In the genomic region with DNA sequence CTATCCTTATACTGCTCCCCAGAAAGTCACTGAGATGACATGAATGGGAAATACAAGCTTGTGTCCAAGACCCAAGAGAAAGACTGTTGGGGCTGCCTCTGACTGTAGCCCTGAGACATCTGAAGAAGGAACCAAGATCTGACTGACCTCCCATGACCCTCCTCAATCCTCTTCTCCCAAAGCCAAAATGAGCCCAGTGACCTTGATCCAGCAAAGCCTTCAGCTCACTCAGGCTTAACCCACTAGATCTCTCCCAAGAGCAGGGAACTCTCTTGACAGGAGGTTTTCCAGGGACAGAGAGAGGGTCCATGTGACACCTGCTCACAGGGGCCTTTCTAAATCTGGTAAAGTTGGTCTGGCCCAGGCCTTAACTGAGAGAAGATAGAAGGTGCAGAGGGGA, we compare ENCODE assay signal across 18 mouse cellular contexts. TPM values are rescaled to one million over a fixed set of nuclear protein-coding genes. Genes with fewer than 3 reads are reported as not detected.
"Had no signal": no experiment of that assay in that cellular context is flagged by ENCODE, and none has a peak within 500 bp of the region (broad histone marks: within the 10 kb centered on the region; RNA-seq: fewer than 3 reads in every experiment).

No protein-coding gene starts in this region.

- H3K9ac ChIP-seq: limb, embryonic 13.5 days; midbrain, embryonic 12.5 days; neural tube, embryonic 13.5 days; stomach, embryonic 15.5 days had no signal

- H3K4me1 ChIP-seq: limb, embryonic 13.5 days; midbrain, embryonic 12.5 days; neural tube, embryonic 13.5 days had no signal

- H3K27me3 ChIP-seq: limb, embryonic 13.5 days; midbrain, embryonic 12.5 days; neural tube, embryonic 13.5 days; stomach, embryonic 15.5 days had no signal

- H3K27ac ChIP-seq: kidney, postnatal 0 days; limb, embryonic 13.5 days; midbrain, embryonic 12.5 days; neural tube, embryonic 13.5 days; stomach, embryonic 15.5 days had no signal

- ATAC-seq: midbrain, embryonic 16.5 days had no signal

- H3K4me3 ChIP-seq: limb, embryonic 13.5 days; midbrain, embryonic 12.5 days; neural tube, embryonic 13.5 days; stomach, embryonic 15.5 days had no signal

- H3K4me2 ChIP-seq: limb, embryonic 13.5 days; midbrain, embryonic 12.5 days; neural tube, embryonic 13.5 days; stomach, embryonic 15.5 days had no signal

- H3K36me3 ChIP-seq: limb, embryonic 13.5 days; midbrain, embryonic 12.5 days; neural tube, embryonic 13.5 days; stomach, embryonic 15.5 days had no signal

- DNase-seq: kidney, adult 11 months; kidney, adult 9 months; kidney, postnatal 36 days; layer of hippocampus, adult 9-11 months; left cerebral cortex, postnatal 4 days; lung, adult 2 months; lung, postnatal 10 days; lung, postnatal 4 days; right cerebral cortex, postnatal 14 days; thymus, postnatal 36 days had no signal

- H3K9me3 ChIP-seq: limb, embryonic 13.5 days; midbrain, embryonic 12.5 days; neural tube, embryonic 13.5 days; stomach, embryonic 15.5 days had no signal

RNA-seq across cellular contexts. Expression of a gene that starts 17.2 kb away (rescaled TPM):
- total RNA-seq: layer of hippocampus, adult 18-20 months; left cerebral cortex, postnatal 4 days had no signal
- polyA plus RNA-seq: intestine, embryonic 14.5 days; limb, embryonic 13.5 days; midbrain, embryonic 16.5 days had no signal
